Mouse (Mus musculus) liver, adult 2 months (tissue): ENCODE measurements around the gene Acoxl.

Experiments used
- CTCF ChIP-seq: fragments of 200-500 bp; IDR thresholded peaks from 2 replicates; pipeline ENCODE4 v1.5.1; 2011; ENCODE audit warnings: low read depth, low read length, control low read depth
- POLR2A ChIP-seq: fragments of 200-500 bp; IDR thresholded peaks from 2 replicates; pipeline ENCODE4 v1.6.1; 2011; ENCODE audit warnings: low read length, control low read depth; ENCODE audit not compliant: insufficient read depth; ENCODE audit errors: extremely low read depth

- TF ChIP-seq POLR2A (no peak), CTCF (no peak)
Observed at GRCm38 (mm10) chr2:128086996-128087526, 248.4 kb downstream of the Acoxl start.
